Mouse (Mus musculus) cerebellum, adult 2 months (tissue): ENCODE data around the gene Itgb5.

Experiments used
- CTCF ChIP-seq: fragments of 200-500 bp; IDR thresholded peaks from 2 replicates; pipeline ENCODE4 v1.5.1; 2011; ENCODE audit warnings: low read depth, mild to moderate bottlenecking, control low read depth, low read length, moderate library complexity, borderline replicate concordance; ENCODE audit not compliant: insufficient read depth
- POLR2A ChIP-seq: fragments of 200-500 bp; IDR thresholded peaks from 2 replicates; pipeline ENCODE4 v1.6.1; 2011; ENCODE audit warnings: low read length, control low read depth, borderline replicate concordance; ENCODE audit not compliant: insufficient read depth

- no peak for TF ChIP-seq CTCF
- TF ChIP-seq POLR2A: no peak
Measured at GRCm38 (mm10) chr16:33995496-33995895, 166.0 kb downstream of the Itgb5 start.
